Comparison of ENCODE assay signal across 17 mouse cellular contexts in genomic region chr13:46092787-46093186, GRCm38 (mm10).
"Had no signal": no experiment of that assay in that cellular context is flagged by ENCODE, and none has a peak within 500 bp of the region (broad histone marks: within the 10 kb centered on the region; RNA-seq: fewer than 3 reads in every experiment).

No protein-coding gene starts in this region.

- DNase-seq: liver, postnatal 0 days; lung, adult 2 months; lung, postnatal 14 days; lung, postnatal 36 days; thymus, adult 18-20 months; thymus, postnatal 14 days; thymus, postnatal 36 days had no signal

- H3K4me3 ChIP-seq: liver, embryonic 15.5 days; lung, embryonic 15.5 days; megakaryocyte, embryonic 14.5 days; midbrain, embryonic 13.5 days; midbrain, embryonic 15.5 days; neural tube, embryonic 12.5 days; stomach, embryonic 15.5 days had no signal

- H3K4me1 ChIP-seq: liver, embryonic 15.5 days; lung, embryonic 15.5 days; midbrain, embryonic 13.5 days; midbrain, embryonic 15.5 days; neural tube, embryonic 12.5 days; stomach, embryonic 15.5 days had no signal

- H3K27ac ChIP-seq: liver, embryonic 15.5 days; lung, embryonic 15.5 days; macrophage; midbrain, embryonic 13.5 days; midbrain, embryonic 15.5 days; neural tube, embryonic 12.5 days; stomach, embryonic 15.5 days; stomach, postnatal 0 days had no signal

- H3K36me3 ChIP-seq: liver, embryonic 15.5 days; lung, embryonic 15.5 days; midbrain, embryonic 13.5 days; midbrain, embryonic 15.5 days; neural tube, embryonic 12.5 days; stomach, embryonic 15.5 days had no signal

- H3K9me3 ChIP-seq: liver, embryonic 15.5 days; lung, embryonic 15.5 days; midbrain, embryonic 15.5 days; neural tube, embryonic 12.5 days; stomach, embryonic 15.5 days had no signal

- ATAC-seq: liver, postnatal 0 days; lung, postnatal 0 days; midbrain, embryonic 13.5 days; midbrain, embryonic 15.5 days had no signal

- H3K27me3 ChIP-seq: liver, embryonic 15.5 days; lung, embryonic 15.5 days; midbrain, embryonic 13.5 days; midbrain, embryonic 15.5 days; neural tube, embryonic 12.5 days; stomach, embryonic 15.5 days had no signal
